Mouse (Mus musculus) heart, embryonic 16.5 days (tissue): ENCODE results near the gene Tulp3. TPM values are rescaled to one million over a fixed set of nuclear protein-coding genes. Genes with fewer than 3 reads are reported as not detected.
A peak's percentile ranks its signal among the peaks of the same experiment; 100 is the strongest.
"Not testable (repeated sequence)": the region's sequence is repeated elsewhere in the genome, so short reads cannot be mapped to it uniquely, and the experiment has no call there.

ENCODE experiments used
- ATAC-seq: fragments of 200-750 bp; cut with Nextera tagmentation; replicated peaks from 2 replicates; pipeline ENCODE4 v1.8.0; 2017; ENCODE audit warnings: moderate number of reproducible peaks; ENCODE audit not compliant: insufficient read depth, low FRiP score; ENCODE audit errors: extremely low read depth
- H3K27ac ChIP-seq: fragments of 300-500 bp; sonication (generic); 2 replicates; pipeline ENCODE4 v1.5.1; 2014; ENCODE audit warnings: mild to moderate bottlenecking, low read length, control low read depth, moderate library complexity
- H3K27me3 ChIP-seq: fragments of 300-500 bp; sonication (generic); 2 replicates; pipeline ENCODE4 v1.6.1; 2014; ENCODE audit warnings: low read length, mixed read lengths; ENCODE audit not compliant: control insufficient read depth, insufficient read depth
- H3K36me3 ChIP-seq: fragments of 300-500 bp; sonication (generic); 2 replicates; pipeline ENCODE4 v1.6.1; 2014; ENCODE audit not compliant: control insufficient read depth, insufficient read depth
- H3K4me1 ChIP-seq: fragments of 300-500 bp; sonication (generic); 2 replicates; pipeline ENCODE4 v1.6.1; 2014; ENCODE audit warnings: low read length, mixed read lengths; ENCODE audit not compliant: control insufficient read depth, insufficient read depth
- H3K4me2 ChIP-seq: fragments of 300-500 bp; sonication (generic); 2 replicates; pipeline ENCODE4 v1.6.1; 2014; ENCODE audit warnings: low read depth, mild to moderate bottlenecking, control low read depth, low read length
- H3K4me3 ChIP-seq: fragments of 300-500 bp; sonication (generic); 2 replicates; pipeline ENCODE4 v1.5.1; 2014; ENCODE audit warnings: mild to moderate bottlenecking, control low read depth, low read length
- H3K9ac ChIP-seq: fragments of 300-500 bp; sonication (generic); 2 replicates; pipeline ENCODE4 v1.6.1; 2014; ENCODE audit warnings: low read length, control low read depth
- H3K9me3 ChIP-seq: fragments of 300-500 bp; sonication (generic); replicated peaks from 2 replicates; pipeline ENCODE4 v1.6.1; 2016; ENCODE audit warnings: low read length; ENCODE audit not compliant: control insufficient read depth
- WGBS: fragments of 180-500 bp; shearing (Covaris S2); extraction: QIAGEN DNeasy Blood & Tissue Kit; methylation state at CpG from one replicate; pipeline ENCODE4 v1.1.7; 2014; 5-methylcytosine and 5-hydroxymethylcytosine counted together
- polyA plus RNA-seq: library from polyadenylated mRNA; unstranded; fragments of >200 nt; fragmentation: Nextera tagmentation; extraction: Ambion mirVana; gene quantifications from 2 replicates; pipeline ENCODE4 v1.2.1, GENCODE M21; 2015

The Tulp3 gene
- polyA plus RNA-seq, 1 experiment from 2014 or later, result 11.1 TPM

GRCm38 (mm10) chr6:128383752-128384151 lies 28.1 kb upstream of the Tulp3 start:
- no peaks in the 10 kb centered on the region for H3K9me3 ChIP-seq
- no peaks in the 10 kb centered on the region for H3K27me3 ChIP-seq
- H3K9ac ChIP-seq, result no peak overlapping the region
- no peaks in the 10 kb centered on the region for H3K4me1 ChIP-seq
- H3K4me2 ChIP-seq, result no peak overlapping the region
- WGBS, result 72% methylated on average over 7 of the region's 7 CpGs
- no peak for ATAC-seq
- no peak overlapping the region for H3K4me3 ChIP-seq
- H3K36me3 ChIP-seq, result no peaks in the 10 kb centered on the region
- no peak overlapping the region for H3K27ac ChIP-seq

DNA sequence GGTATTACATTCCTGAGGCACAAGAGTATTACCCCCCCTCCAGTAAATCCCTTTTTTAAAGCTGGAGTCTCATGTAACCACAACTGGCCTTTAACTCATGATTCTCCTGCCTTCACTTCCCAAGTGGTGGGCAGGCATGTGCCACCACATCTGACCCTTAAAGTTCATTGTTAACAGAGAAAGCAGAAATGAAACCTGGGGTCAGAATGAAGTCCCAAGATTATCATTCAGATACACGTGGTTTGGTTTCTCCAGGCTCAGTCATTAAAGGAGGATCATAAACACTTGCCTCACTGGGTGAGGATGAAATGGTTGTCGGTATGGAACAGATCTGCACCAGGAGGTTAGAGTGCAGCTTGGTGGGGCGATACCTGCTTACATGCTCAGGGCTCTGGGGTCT lies 25.6 kb upstream of the Tulp3 start:
- H3K9me3 ChIP-seq, result no peaks in the 10 kb centered on the region
- 0 out of 2 replicates have a peak, but pooled peaks cover 3% of the 10 kb centered on the region for H3K36me3 ChIP-seq
- H3K27ac ChIP-seq, result no peak overlapping the region
- 70% methylated on average over 3 of the region's 3 CpGs for WGBS
- no peak overlapping the region for H3K9ac ChIP-seq
- H3K4me2 ChIP-seq, result no peak overlapping the region
- no peak overlapping the region for H3K4me3 ChIP-seq
- H3K27me3 ChIP-seq, result no peaks in the 10 kb centered on the region
- no peak for ATAC-seq
- no peaks in the 10 kb centered on the region for H3K4me1 ChIP-seq

- H3K9ac ChIP-seq, H3K4me3 ChIP-seq, H3K4me2 ChIP-seq, ATAC-seq, H3K4me1 ChIP-seq, H3K27me3 ChIP-seq, H3K9me3 ChIP-seq, H3K27ac ChIP-seq, H3K36me3 ChIP-seq: not testable (repeated sequence)
- 60% methylated on average over 1 of the region's 1 CpGs for WGBS
These were observed 25.0 kb upstream of the Tulp3 start for GRCm38 (mm10) chr6:128380594-128381167.

GRCm38 (mm10) chr6:128379636-128380035 lies 24.0 kb upstream of the Tulp3 start:
- Histone ChIP-seq H3K27ac (no peak overlapping the region), H3K27me3 (no peaks in the 10 kb centered on the region), H3K4me3 (no peak overlapping the region), H3K36me3 (peaks cover 4% of the 10 kb centered on the region), H3K4me1 (no peaks in the 10 kb centered on the region; the same call in 1 of the 2 replicates), H3K9me3 (no peaks in the 10 kb centered on the region), H3K9ac (no peak overlapping the region), H3K4me2 (no peak overlapping the region)
- ATAC-seq, result no peak
- WGBS, result 77% methylated on average over 16 of the region's 16 CpGs

DNA sequence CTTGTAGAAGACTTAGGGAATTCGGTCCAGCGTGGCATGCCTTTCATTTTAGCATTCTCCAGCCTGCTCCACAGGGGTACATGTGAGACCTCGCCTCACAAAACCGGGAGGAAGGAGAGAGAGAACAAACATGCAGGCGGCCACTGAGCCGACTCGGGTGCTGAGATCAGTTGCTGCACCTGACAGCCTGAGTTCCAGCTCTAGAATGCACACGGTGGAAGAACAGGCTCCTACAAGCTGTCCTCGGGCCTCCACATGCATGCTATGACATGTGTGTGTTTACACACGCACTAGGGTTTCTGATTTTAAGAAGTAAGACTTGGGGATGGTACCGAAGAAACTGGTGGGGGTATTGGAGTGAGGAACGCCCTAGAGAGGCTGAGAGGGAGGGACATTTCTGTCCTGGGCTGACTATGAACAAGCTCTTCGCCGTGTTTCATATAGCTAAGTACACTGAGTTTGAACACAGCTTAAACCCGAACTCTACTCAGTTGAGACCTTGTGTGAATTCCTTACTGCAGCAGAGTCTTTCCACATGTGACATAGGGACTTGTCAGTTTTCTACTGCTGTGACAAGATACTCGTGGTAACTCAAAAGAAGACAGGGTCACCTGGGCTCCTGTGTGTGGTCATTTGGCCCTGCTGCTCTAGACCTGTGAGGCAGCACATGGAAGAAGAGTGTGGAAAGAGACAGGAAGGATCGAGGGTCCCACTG lies 20.9 kb upstream of the Tulp3 start:
- Histone ChIP-seq H3K9me3 (no peaks in the 10 kb centered on the region), H3K4me1 (no peaks in the 10 kb centered on the region; the same call in 1 of the 2 replicates), H3K4me3 (no peak overlapping the region), H3K27ac (no peak overlapping the region), H3K9ac (no peak overlapping the region), H3K36me3 (peaks cover 30% of the 10 kb centered on the region), H3K27me3 (no peaks in the 10 kb centered on the region), H3K4me2 (no peak overlapping the region)
- no peak for ATAC-seq
- WGBS, result 85% methylated on average over 17 of the region's 17 CpGs

DNA sequence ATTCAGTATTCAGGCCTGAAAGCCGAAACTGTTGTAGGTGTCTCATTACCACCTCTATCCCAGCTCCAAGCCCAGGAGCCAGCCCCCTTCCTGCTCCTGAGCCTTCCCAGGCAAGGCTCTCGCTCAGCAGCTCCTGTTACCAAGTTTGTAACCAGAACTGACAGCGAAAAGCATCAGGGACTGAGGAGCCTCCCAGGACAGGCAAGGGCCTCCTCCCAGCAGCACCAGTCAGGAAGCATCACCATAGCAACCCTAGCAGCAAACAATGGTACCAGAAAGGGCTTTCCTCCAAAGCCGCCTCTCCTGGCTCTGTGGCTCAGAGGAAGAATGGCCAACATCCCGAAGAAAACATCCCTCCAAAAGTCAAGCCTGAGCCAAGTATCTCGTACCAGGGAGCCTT lies 19.5 kb upstream of the Tulp3 start, which contains the start of the genes Tex52 and Gm44596:
Gene Tex52 (plus strand): TSS at position 265 of the 400 bp plus-strand sequence.
Gene Gm44596 (plus strand): TSS at position 312 of the 400 bp plus-strand sequence.
- Histone ChIP-seq H3K9me3 (no peaks in the 10 kb centered on the region), H3K27me3 (no peaks in the 10 kb centered on the region), H3K4me2 (no peak within 1 kb of the TSS), H3K27ac (peak within 1 kb of the TSS; percentile 39; the same call in 1 of the 2 replicates), H3K9ac (no peak within 1 kb of the TSS), H3K4me3 (no peak within 1 kb of the TSS), H3K36me3 (peaks cover 43% of the 10 kb centered on the region), H3K4me1 (no peaks in the 10 kb centered on the region; the same call in 1 of the 2 replicates)
- ATAC-seq, result peak; percentile 74
- WGBS, result 39% methylated on average over 6 of the region's 6 CpGs

GRCm38 (mm10) chr6:128370040-128370439 lies 14.4 kb upstream of the Tulp3 start:
- WGBS, result 73% methylated on average over 5 of the region's 5 CpGs
- Histone ChIP-seq H3K9ac (no peak overlapping the region), H3K4me3 (no peak overlapping the region), H3K9me3 (no peaks in the 10 kb centered on the region), H3K4me2 (no peak overlapping the region), H3K4me1 (no peaks in the 10 kb centered on the region; the same call in 1 of the 2 replicates), H3K36me3 (peaks cover 68% of the 10 kb centered on the region), H3K27ac (no peak overlapping the region), H3K27me3 (no peaks in the 10 kb centered on the region)
- no peak for ATAC-seq

DNA sequence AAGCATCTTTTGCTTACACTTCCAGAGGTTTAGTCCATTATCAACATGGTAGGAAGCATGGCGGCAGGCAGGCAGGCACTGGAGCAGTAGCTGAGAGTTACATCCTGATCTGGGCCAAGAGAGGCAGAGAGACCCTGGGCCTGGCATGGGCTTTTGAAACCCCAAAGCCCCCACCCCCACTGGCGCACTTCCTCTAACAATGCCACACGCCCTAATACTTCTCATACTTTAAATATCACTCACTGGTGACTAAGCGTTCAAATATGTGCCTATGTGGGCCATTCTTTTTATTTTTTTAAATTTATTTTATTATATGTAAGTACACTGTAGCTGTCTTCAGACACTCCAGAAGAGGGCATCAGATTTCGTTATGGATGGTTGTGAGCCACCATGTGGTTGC lies 10.8 kb upstream of the Tulp3 start:
- H3K4me1 ChIP-seq, result peaks cover 5% of the 10 kb centered on the region
- no peak overlapping the region for H3K27ac ChIP-seq
- no peak for ATAC-seq
- no peak overlapping the region for H3K4me3 ChIP-seq
- H3K4me2 ChIP-seq, result no peak overlapping the region
- H3K9ac ChIP-seq, result no peak overlapping the region
- WGBS, result 92% methylated on average over 5 of the region's 5 CpGs
- H3K9me3 ChIP-seq, result no peaks in the 10 kb centered on the region
- no peaks in the 10 kb centered on the region for H3K27me3 ChIP-seq
- peaks cover 40% of the 10 kb centered on the region for H3K36me3 ChIP-seq

DNA sequence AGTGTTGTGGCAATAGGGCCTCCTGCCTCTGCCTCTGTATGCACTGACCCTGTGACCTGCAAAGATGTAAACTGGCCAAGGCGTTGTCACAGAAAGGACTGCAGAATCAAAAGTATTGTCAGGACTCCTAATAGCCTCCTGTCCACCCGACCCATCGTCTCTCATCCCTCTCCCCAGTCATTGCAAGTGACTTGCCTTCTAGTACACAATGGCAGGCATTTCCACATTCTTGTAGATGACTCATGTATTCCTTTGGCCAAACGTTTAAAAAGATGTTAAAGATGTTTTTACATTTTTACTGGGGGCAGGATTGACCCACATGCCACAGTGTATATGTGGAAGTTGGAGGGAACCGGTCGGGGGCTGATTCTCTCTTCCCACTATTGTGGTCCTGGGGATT lies 9.1 kb upstream of the Tulp3 start:
- Histone ChIP-seq H3K4me2 (no peak overlapping the region; the same call in 1 of the 2 replicates), H3K27ac (no peak overlapping the region), H3K36me3 (peaks cover 24% of the 10 kb centered on the region), H3K4me3 (no peak overlapping the region), H3K4me1 (peaks cover 10% of the 10 kb centered on the region), H3K9me3 (no peaks in the 10 kb centered on the region), H3K27me3 (no peaks in the 10 kb centered on the region), H3K9ac (no peak overlapping the region)
- WGBS, result 71% methylated on average over 6 of the region's 6 CpGs
- no peak for ATAC-seq
